Mouse (Mus musculus) mesoderm, embryonic 11.5 days (tissue): ENCODE measurements around the gene Wdr31.

Experiments
- DNase-seq: peaks from one replicate; pipeline ENCODE4 v3.0.0-alpha.2; 2012; ENCODE audit warnings: low read depth, low spot score

The Wdr31 gene

DNA sequence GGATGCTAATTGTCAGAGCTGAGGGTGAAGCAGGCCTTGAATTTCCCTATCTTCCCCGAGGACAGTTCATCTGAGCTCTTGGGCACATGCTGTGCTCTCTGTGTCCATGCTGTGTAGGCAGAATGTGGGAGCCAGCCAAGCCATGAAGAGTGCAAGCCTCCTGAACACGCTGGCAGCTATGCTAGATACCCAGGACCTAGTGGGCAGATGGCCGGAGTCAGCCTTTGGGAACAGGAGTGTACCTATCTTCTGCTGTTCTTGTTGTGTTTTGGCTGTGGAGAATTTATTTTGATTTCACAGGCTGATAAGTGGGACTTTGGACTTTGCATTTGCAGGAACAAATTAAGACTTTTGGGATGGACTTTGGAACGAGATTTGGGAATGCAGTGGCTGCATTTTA is 30.2 kb downstream of the Wdr31 start:
- no peak for DNase-seq

GRCm38 (mm10) chr4:62439793-62440192 is 30.9 kb downstream of the Wdr31 start:
- no peak for DNase-seq

DNA sequence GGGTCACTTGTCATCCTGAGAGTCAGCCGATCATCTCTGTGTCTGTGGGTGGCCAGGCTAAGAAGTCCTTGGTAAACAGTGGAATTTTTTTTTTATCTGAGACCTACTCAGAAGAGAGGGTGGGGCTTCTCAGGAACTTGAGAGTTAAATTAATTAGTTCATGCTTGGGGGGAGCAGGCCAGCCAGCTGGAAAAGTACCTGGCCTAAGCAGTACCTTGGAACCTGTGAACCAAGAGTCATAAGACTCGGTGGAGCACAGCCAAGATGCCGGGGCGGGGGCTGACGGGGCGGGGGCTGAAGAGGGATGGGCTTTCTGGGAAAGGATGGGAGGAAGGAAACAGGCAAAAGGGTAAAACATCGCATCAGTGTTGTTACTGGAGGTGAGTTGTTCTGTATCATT is 32.8 kb downstream of the Wdr31 start:
- DNase-seq = no peak

DNA sequence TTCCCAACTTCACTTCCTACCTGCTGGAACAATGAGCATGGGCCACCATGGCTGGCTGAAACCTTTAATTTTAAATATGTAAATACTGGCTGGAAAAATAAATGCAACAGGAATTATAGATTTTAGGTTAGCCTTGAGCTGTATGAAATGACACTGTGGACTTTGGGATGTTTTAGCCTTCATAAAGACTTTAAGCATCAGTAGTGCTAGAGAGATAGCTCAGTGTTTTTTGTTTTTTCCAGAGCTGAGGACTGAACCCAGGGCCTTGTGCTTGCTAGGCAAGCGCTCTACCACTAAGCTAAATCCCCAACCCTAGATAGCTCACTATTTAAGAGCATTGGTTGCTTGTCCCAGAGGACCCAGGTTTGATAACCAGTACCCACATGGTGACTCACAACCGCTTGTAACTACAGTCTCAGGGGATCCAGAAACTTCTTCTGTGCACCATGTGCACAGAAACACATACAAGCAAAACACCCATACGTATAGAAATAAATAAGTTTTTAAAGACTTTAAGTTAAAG is 33.4 kb downstream of the Wdr31 start:
- DNase-seq = no peak

DNA sequence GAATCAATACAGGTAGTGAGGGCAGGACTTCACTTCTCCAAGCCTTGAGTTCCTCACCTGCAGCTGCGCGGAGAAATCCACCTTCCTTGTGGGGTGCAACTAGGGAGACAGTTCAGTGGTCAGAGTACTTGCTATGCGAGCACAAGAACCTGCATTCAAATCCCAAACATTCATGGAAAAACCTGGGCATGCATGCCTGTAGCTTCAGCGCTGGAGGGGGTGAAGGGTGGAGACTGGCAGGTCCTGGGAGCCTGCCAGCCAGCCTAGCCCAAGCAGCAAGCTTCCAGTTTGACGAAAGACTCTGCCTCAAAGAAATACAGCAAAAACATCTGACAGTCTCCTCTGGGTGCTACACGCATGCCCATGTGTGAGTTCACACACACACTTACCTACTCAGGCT is 35.6 kb downstream of the Wdr31 start, which contains the start of gene Rnf183:
Rnf183 (minus strand) TSS at position 172 of the 400 bp plus-strand sequence.
- DNase-seq = no peak

DNA sequence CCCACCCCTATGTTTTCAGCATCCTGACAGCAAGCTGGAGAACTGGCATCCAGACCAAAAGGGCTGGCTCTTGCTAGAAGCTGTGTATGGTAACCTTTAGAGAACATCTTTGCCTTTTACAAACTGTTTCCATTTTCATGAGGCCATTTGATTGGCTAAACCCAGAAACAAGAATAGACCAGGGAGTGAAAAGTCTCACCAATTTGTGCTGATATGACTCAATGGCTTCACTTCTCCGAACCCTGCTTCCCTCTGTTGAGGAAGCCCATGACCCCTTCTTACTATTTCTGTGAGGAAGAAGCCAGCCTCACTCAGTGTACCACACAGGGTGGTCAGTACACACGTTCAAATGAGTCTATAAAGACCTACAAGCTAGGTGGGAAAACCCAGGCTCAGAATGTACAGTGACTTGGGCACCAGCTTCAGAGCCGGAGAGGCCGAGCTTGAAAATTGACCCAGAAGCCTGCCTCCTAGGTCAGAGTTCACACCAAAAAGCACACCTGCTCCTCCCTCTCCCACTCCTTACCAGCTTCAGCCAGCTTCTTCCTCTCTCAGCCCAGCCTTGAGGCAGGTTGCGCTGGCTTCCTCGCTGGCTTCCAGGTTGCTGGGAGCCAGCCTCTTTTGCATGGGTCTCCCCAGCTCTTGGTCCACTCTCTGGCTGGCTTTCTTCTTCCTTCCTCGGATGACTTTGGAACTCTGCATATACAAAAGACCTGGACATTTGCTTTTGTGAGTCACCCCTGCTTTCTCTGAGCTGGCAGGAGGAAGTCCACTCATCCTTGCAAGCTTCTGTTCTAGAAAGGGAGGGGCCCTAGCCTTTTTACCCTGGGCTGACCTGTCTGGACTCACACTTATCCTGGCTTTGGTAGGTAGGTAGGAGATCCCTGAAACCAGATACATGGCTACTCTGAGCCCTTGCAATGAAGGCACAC is 36.5 kb downstream of the Wdr31 start:
- DNase-seq = no peak

DNA sequence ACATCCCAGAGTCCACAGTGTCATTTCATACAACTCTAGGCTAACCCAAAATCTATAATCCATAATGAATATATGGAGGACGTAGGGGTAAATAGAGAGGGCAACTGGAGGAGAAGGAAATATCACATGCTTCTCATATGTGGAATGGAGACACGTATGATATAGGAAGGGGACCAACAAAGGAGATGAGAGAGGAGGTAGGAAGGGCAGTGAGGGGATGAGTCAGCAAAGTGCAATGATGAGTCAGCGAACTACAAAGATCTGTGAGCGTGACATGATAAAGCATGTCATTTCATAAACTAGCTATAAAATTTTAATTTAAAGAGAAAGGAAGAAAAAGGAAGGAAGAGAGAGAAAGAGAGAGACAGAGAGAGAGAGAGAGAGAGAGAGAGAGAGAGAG is 39.2 kb downstream of the Wdr31 start:
- no peak for DNase-seq

GRCm38 (mm10) chr4:62430678-62431077 is 40.0 kb downstream of the Wdr31 start:
- no peak for DNase-seq

DNA sequence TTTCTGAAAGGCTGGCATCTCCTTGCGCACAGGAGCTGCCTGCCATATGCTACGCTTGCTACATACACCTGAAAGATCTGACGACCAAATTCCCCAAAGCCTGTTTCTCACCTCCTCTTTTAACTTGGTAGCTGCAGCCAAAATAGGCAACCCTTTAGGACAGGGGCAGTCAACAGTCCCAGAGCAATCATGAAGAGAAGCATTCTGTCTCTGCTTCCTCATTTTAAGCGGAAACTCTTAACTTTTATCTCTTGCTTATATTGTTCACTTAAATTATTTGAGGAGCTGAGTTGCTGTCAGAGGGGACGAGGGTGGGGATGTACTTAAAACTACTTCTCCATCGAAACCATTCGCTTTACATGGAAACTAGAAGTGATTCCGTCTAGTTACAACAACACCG is 41.1 kb downstream of the Wdr31 start:
- DNase-seq = no peak

- no peak for DNase-seq
Measured at GRCm38 (mm10) chr4:62427978-62428758, 42.5 kb downstream of the Wdr31 start.

DNA sequence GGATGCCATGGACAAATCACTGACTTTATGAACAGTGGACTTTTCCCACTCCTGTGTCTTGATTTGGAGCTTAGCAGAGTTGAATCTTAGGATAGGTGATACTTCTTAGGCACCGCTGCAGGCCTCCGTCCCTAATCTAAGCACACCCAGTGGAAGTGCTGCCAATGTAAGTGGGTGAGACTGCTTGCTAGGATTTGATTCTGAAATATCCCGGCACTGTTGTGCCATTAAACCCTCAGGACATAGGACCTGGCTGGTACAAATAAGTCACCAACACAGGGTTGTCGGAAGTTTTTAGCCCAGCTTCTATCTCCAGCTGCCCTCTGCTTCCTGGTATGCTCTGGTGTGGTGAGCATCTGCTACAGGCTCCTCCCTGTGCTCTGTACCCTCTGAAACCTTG is 44.8 kb downstream of the Wdr31 start:
- DNase-seq = no peak

- no peak for DNase-seq
Measured at GRCm38 (mm10) chr4:62419091-62419490, 51.6 kb downstream of the Wdr31 start.

- DNase-seq = no peak
Measured at GRCm38 (mm10) chr4:62418448-62418847, 52.2 kb downstream of the Wdr31 start.

DNA sequence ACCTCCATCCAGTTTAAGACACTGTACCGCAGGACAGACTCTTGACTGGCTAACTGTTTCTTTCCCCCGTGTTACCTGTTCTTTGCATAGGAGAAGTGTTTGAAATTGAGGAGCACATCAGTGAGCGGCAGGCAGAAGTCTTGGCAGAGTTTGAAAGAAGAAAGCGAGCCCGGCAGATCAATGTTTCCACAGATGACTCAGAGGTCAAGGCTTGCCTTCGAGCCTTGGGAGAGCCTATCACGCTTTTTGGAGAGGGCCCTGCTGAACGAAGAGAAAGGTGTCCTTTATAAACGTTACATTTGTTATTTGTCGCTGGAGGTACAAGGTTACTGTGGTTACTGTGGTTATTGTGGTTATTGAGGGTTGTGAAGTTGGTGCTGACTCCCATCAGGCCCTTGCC is 59.1 kb downstream of the Wdr31 start:
- DNase-seq = no peak

DNA sequence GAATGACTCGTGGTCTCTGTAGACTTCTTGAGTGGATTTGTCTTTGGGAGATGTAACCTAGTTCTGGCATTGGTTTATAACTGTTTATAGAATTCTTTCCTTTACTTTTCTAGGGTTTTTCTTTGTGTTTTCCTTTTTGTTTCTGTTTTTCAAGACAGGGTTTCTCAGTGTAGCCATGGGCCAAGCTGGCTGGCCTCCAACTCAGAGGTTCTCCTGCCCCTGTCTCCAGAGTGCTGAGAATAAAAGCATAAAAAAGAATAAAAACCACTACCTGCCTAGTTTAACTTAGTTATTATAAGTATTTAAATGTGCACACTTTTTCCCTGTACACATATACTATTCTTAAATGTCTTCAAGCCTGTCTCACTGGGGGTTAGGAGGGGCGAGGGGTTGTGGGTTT is 60.4 kb downstream of the Wdr31 start:
- DNase-seq = no peak

DNA sequence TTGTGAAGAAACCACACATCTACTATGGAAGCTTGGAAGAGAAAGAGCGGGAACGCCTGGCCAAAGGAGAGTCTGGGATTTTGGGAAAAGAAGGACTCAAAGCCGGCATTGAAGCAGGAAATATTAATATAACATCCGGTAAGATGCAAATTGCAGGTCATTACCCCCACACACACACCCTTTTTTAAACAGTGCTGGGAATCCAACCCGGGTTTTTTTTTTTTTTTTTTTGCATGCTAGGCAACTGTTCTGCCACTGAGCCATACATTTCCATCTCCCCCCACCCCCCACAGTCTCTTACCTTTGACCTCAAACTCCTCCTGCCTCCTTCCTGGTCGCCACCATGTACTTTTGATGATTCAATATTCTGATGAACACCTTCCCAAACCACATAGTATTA is 61.1 kb downstream of the Wdr31 start:
- DNase-seq = no peak

DNA sequence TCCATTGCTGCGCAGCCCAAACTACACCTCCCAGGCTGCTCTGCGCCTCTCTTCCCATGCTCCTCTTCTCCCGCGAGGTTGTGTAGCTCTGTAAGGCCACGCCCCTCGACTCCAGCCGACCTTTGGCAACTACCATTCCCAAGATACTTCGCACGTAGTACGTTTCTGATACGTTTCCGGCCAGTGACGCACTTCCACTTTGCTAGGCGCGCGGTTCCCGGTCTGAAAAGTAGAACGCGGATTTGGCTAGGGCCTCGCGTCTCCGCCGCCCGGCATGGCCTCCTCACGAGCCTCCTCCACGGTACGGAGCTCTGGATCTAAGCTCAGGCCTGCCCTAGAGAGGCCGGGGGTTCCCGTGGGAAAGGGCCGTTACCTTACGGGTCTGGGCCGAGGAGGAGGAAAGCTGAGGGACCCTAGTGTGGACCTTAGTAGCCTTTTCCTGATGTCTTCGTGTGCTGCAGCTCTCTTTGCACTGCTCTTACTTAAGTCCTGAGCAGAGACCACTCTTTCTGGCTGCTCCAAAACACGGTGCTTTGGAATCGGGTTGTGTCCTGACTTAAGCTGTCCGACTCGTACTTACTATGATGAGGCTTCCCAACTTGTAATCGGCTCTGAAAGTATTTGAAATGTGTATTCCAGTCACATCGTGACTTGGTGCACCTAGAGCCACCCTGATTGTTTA is 62.0 kb downstream of the Wdr31 start, which contains the start of the genes Cdc26 and Prpf4:
Cdc26 (minus strand) TSS at position 42 of the 682 bp plus-strand sequence.
Prpf4 (plus strand) TSS at position 197 of the 682 bp plus-strand sequence.
- peak; percentile 99 for DNase-seq

GRCm38 (mm10) chr4:62407730-62408582 is 62.7 kb downstream of the Wdr31 start:
- peak; percentile 65 for DNase-seq

DNA sequence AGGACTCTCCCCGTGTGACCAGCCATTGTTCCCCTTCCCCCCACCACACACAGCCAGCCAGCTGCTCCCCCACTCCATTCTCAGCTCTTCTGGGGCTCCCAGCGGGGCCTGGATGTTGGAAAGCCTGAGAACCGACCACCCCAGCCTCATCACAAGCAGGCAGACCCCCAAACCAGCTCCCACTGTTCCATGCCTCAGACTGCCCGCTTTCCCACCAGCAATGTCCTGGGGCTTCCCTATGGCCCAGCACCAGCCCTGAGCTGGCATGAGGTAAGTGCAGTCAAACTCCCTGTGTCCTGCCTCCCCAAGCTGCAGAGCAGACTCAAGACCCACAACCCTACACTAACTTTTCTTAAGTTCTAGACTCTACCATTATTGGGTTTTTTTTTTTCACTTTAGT is 64.6 kb downstream of the Wdr31 start:
- DNase-seq = no peak

DNA sequence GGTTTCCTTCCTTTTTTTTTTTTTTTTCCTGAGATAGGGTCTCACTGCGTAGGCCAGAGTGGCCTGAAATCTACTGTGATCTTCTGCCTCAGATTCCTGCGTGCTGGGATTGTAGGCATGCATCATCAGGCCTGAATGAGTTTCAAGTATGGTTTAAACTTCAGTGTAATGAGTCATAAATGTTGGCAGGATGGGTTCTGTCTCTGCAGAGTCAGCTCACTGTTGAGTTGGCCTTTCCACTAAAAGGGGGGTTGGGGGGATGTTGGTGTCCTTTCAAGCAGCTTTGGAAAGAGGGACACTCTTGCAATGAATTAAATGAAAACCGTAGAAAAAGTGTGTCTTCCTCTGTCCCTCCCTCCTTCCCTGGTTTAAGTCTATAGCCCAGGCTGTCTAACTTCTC is 71.7 kb downstream of the Wdr31 start:
- no peak for DNase-seq
